Mouse (Mus musculus) ES-Bruce4 (cell line): ENCODE data around the gene Tlk1.

Experiments used
- CTCF ChIP-seq: IDR thresholded peaks from one replicate; pipeline ENCODE4 v1.8.1; 2011; ENCODE audit warnings: low read depth, low read length
- POLR2A ChIP-seq: IDR thresholded peaks from one replicate; pipeline ENCODE4 v1.8.1; 2011; ENCODE audit warnings: low read length; ENCODE audit not compliant: insufficient read depth

- TF ChIP-seq POLR2A (no peak), CTCF (no peak)
Observed at GRCm38 (mm10) chr2:70853329-70853728, 27.8 kb upstream of the Tlk1 start.
